Mouse (Mus musculus) limb, embryonic 14.5 days (tissue): ENCODE results near the gene Gga2. TPM values are rescaled to one million over a fixed set of nuclear protein-coding genes. Genes with fewer than 3 reads are reported as not detected.

ENCODE experiments used
- ATAC-seq: fragments of 200-750 bp; cut with Nextera tagmentation; 2 replicates; pipeline ENCODE4 v1.8.0; 2017; ENCODE audit warnings: low read depth, moderate number of reproducible peaks, moderate TSS enrichment; ENCODE audit not compliant: low FRiP score
- DNase-seq: peaks from one replicate; pipeline ENCODE4 v3.0.0-alpha.2; 2015; ENCODE audit warnings: low spot score
- H3K27ac ChIP-seq: fragments of 300-500 bp; sonication (generic); replicated peaks from 2 replicates; pipeline ENCODE4 v1.5.1; 2014; ENCODE audit warnings: low read depth, mild to moderate bottlenecking, low read length, moderate library complexity, mixed read lengths
- H3K27me3 ChIP-seq: fragments of 300-500 bp; sonication (generic); 2 replicates; pipeline ENCODE4 v1.6.1; 2014; ENCODE audit warnings: low read length, mixed read lengths; ENCODE audit not compliant: control insufficient read depth, insufficient read depth
- H3K36me3 ChIP-seq: fragments of 300-500 bp; sonication (generic); 2 replicates; pipeline ENCODE4 v1.6.1; 2014; ENCODE audit warnings: mild to moderate bottlenecking, low read length, moderate library complexity, mixed read lengths; ENCODE audit not compliant: control insufficient read depth, insufficient read depth
- H3K4me1 ChIP-seq: fragments of 300-500 bp; sonication (generic); 2 replicates; pipeline ENCODE4 v1.6.1; 2014; ENCODE audit warnings: antibody characterized with exemption, low read length, mixed read lengths; ENCODE audit not compliant: control insufficient read depth, insufficient read depth
- H3K4me2 ChIP-seq: fragments of 300-500 bp; sonication (generic); replicated peaks from 2 replicates; pipeline ENCODE4 v1.6.1; 2014; ENCODE audit warnings: low read depth, mild to moderate bottlenecking, low read length, moderate library complexity; ENCODE audit not compliant: severe bottlenecking
- H3K4me3 ChIP-seq: fragments of 300-500 bp; sonication (generic); replicated peaks from 2 replicates; pipeline ENCODE4 v1.5.1; 2014; ENCODE audit warnings: low read length
- H3K9ac ChIP-seq: fragments of 300-500 bp; sonication (generic); 2 replicates; pipeline ENCODE4 v1.6.1; 2014; ENCODE audit warnings: mild to moderate bottlenecking, low read depth, low read length, moderate library complexity; ENCODE audit not compliant: severe bottlenecking
- H3K9me3 ChIP-seq: fragments of 300-500 bp; sonication (generic); 2 replicates; pipeline ENCODE4 v1.6.1; 2016; ENCODE audit warnings: low read length; ENCODE audit not compliant: control insufficient read depth
- POLR2A ChIP-seq: fragments of 200-500 bp; IDR thresholded peaks from 2 replicates; pipeline ENCODE4 v1.8.0; 2012; ENCODE audit warnings: inconsistent platforms, mild to moderate bottlenecking, moderate library complexity, borderline replicate concordance; ENCODE audit not compliant: insufficient read depth, insufficient read length; ENCODE audit errors: extremely low read depth
- WGBS: fragments of 180-500 bp; shearing (Covaris S2); extraction: QIAGEN DNeasy Blood & Tissue Kit; methylation state at CpG from one replicate; pipeline ENCODE4 v1.1.7; 2014; 5-methylcytosine and 5-hydroxymethylcytosine counted together
- polyA plus RNA-seq, 2 experiments: library from polyadenylated mRNA; depleted of rRNA in 1 of 2; stranded (reverse) in 1 of 2; unstranded in 1 of 2; fragments of >200 nt; fragmentation: Nextera tagmentation in 1 of 2; extraction: Ambion mirVana in 1 of 2; gene quantifications; 2 replicates each; pipeline versions ENCODE4 v1.2.1 to v1.2.3; 2012 to 2014

The Gga2 gene
- polyA plus RNA-seq, 2 experiments, result 85.2 to 122 TPM

DNA sequence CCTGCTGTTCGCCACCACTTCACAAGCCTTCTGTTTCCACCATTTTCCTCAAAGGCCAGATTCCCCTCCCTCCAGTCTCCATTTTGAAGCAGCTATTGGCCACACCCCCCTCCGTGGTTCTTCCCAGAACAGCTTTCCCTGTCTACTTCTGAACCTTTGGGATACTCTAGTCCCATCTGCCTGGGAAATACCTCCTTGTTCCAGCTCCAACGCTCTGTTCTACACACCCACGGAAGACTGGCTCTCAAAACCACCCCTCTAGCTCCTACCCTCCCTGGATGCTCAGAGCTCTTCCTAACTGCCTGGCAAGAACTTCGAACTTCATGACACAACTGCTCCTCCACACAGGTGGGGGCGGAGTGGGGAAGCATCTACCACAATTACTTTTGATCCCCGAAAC is 2.0 kb downstream of the Gga2 start:
- no peak overlapping the region for H3K27ac ChIP-seq
- DNase-seq, result no peak
- no peaks in the 10 kb centered on the region for H3K27me3 ChIP-seq
- peaks cover 4% of the 10 kb centered on the region; the same call in 1 of the 2 replicates for H3K36me3 ChIP-seq
- peak overlapping the region; percentile 75; the same call in 1 of the 2 replicates for H3K4me2 ChIP-seq
- no peak for TF ChIP-seq POLR2A
- no peak overlapping the region for H3K9ac ChIP-seq
- H3K4me1 ChIP-seq, result peaks cover 32% of the 10 kb centered on the region
- ATAC-seq, result no peak
- H3K9me3 ChIP-seq, result no peaks in the 10 kb centered on the region
- 87% methylated on average over 7 of the region's 7 CpGs for WGBS
- peak overlapping the region; percentile 16; the same call in 1 of the 2 replicates for H3K4me3 ChIP-seq

DNA sequence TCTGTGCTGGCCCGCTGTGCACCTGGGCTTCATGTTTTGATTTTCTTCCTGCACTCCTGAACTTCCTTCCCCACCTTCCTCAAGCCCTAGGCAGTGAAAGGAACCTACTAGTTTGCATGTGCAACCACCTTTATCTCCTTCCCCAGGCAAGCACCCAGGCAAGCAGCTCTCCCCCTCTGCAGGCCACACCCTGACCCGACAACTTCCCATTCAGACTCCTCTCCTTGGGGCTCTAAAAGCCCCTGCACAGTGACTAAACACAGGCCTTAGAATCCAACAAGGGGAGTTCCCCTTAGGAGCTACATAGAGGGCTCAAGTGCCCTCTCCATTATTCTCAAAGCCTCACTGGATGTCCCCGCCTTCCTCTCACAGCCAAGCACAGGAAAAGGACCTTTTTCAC is 2.8 kb downstream of the Gga2 start:
- Histone ChIP-seq H3K27ac (no peak overlapping the region), H3K36me3 (peaks cover 4% of the 10 kb centered on the region; the same call in 1 of the 2 replicates), H3K4me1 (peaks cover 32% of the 10 kb centered on the region), H3K9ac (no peak overlapping the region), H3K27me3 (no peaks in the 10 kb centered on the region), H3K9me3 (no peaks in the 10 kb centered on the region), H3K4me2 (no peak overlapping the region), H3K4me3 (no peak overlapping the region)
- ATAC-seq, result no peak
- TF ChIP-seq POLR2A, result no peak
- WGBS, result 76% methylated on average over 3 of the region's 3 CpGs
- no peak for DNase-seq

DNA sequence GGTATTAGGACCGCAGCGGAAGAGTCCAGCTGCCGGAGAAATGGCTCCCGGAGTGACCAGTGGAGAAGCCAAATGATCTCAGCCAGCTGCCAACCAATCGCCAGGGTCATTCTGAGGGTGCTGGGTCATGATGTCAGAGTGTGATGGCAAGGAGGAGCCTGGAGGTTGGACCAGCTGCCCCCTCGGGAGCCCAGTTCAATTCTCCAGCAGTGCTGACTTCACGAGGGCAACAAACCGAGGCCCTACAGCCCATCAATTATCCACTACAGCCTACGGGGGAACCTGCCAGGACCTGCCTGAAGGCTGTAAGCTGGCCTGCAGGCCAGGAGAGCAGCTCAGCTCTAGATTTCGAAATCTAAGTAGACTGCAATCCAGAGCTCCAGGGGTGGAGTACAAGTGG is 5.3 kb downstream of the Gga2 start:
- 0 out of 2 replicates have a peak overlapping the region, but pooled peaks have one; percentile 12 for H3K9ac ChIP-seq
- H3K4me1 ChIP-seq, result peaks cover 32% of the 10 kb centered on the region
- no peak overlapping the region for H3K4me2 ChIP-seq
- TF ChIP-seq POLR2A, result no peak
- DNase-seq (no peak), ATAC-seq (0 out of 2 replicates have a peak, but pooled peaks have one; percentile 4)
- peaks cover 20% of the 10 kb centered on the region for H3K36me3 ChIP-seq
- H3K4me3 ChIP-seq, result no peak overlapping the region
- H3K9me3 ChIP-seq, result no peaks in the 10 kb centered on the region
- 0 out of 2 replicates have a peak overlapping the region, but pooled peaks have one; percentile 27 for H3K27ac ChIP-seq
- WGBS, result 27% methylated on average over 10 of the region's 10 CpGs
- no peaks in the 10 kb centered on the region for H3K27me3 ChIP-seq

DNA sequence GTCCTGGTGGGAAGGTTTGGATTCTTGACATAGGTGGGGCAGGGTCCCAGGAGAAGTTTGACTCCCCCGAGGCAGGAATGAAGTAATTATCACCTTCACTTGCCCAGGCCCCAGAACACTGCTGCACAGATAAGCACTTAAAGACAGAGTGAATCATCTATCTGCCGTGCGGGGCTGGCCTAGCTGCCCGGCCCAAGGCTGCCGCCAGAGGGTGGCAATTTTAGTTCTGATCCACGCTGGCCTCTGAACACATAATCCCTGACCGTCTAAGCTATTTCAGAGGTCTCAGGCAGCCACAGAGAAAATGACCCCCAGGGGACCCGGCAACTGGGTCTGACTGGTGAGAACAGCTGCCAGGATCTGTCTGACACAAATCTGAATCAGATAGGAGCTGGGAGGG is 5.9 kb downstream of the Gga2 start:
- WGBS, result 38% methylated on average over 8 of the region's 8 CpGs
- peaks cover 32% of the 10 kb centered on the region for H3K4me1 ChIP-seq
- H3K9me3 ChIP-seq, result no peaks in the 10 kb centered on the region
- peak; percentile 56 for DNase-seq
- peak; percentile 74 for ATAC-seq
- H3K4me2 ChIP-seq, result no peak overlapping the region
- no peak overlapping the region for H3K9ac ChIP-seq
- 0 out of 2 replicates have a peak overlapping the region, but pooled peaks have one; percentile 27 for H3K27ac ChIP-seq
- no peak overlapping the region for H3K4me3 ChIP-seq
- TF ChIP-seq POLR2A, result no peak
- H3K27me3 ChIP-seq, result no peaks in the 10 kb centered on the region
- peaks cover 26% of the 10 kb centered on the region for H3K36me3 ChIP-seq

DNA sequence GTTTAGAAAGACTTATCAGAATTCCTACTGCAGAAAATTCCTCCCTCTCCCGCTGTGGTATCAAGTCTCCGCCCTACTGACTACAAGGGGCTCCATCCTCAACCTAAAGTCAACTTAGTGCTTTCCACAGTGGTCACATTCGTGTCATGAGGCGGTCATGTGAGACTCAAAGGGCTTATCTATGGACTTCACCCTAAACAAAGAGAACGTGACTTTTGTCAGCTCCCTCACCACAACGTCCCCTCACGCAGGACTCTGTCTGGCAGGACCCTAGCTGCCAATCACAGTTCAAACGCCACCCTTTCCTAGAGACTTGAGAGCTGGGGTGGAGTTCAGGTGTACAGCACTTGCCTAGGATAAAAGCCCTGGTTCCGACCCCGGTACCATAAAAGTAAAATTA is 8.1 kb downstream of the Gga2 start:
- 87% methylated on average over 10 of the region's 10 CpGs for WGBS
- H3K4me1 ChIP-seq, result peaks cover 17% of the 10 kb centered on the region
- no peak overlapping the region for H3K9ac ChIP-seq
- no peak for TF ChIP-seq POLR2A
- H3K27ac ChIP-seq, result no peak overlapping the region
- no peaks in the 10 kb centered on the region for H3K27me3 ChIP-seq
- H3K9me3 ChIP-seq, result no peaks in the 10 kb centered on the region
- DNase-seq, result no peak
- no peak overlapping the region for H3K4me3 ChIP-seq
- ATAC-seq, result no peak
- H3K4me2 ChIP-seq, result no peak overlapping the region
- H3K36me3 ChIP-seq, result peaks cover 44% of the 10 kb centered on the region
